Mouse (Mus musculus): Measurements from ENCODE around the gene Plekha6. TPM values are rescaled to one million over a fixed set of nuclear protein-coding genes. Genes with fewer than 3 reads are reported as not detected.
A peak's percentile ranks its signal among the peaks of the same experiment; 100 is the strongest.

Gene Plekha6
- polyA plus RNA-seq, 1 experiment from 2014 or later, result 6.1 TPM

DNA sequence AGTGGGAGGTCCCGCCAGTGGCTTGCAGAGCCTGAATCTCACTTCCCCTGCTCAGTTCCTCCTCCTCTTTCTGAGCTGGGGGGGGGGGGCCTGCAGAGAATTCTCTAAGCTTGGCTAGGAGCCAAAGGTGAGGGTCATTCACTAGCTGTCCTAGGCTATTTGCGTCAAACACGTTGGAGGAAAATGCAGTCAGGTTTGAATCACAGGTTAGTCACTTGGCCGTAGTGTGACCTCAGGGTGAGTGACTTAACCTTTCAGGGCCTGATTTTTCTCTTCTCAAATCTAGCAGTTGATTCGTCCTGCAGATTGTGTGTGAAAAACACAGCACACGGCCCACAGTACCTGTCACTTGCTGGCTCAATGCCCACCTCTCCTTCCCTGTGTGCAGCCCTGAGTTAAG is 106.3 kb downstream of the Plekha6 start:
- H3K27me3 ChIP-seq (ENCODE audit: control insufficient read depth, insufficient read depth, low read length), result no peaks in the 10 kb centered on the region
- WGBS, result 41% methylated on average over 6 of the region's 6 CpGs
- no peaks in the 10 kb centered on the region for H3K9me3 ChIP-seq (ENCODE audit: control insufficient read depth, low read length)
- H3K4me1 ChIP-seq (ENCODE audit: control insufficient read depth, insufficient read depth, low read length), result 0 out of 2 replicates have a peak, but pooled peaks cover under 1% of the 10 kb centered on the region
- no peak for ATAC-seq (ENCODE audit: low FRiP score, low TSS enrichment)
- peaks cover 2% of the 10 kb centered on the region; the same call in 1 of the 2 replicates for H3K36me3 ChIP-seq (ENCODE audit: control insufficient read depth, insufficient read depth, low read length)
- no peak overlapping the region for H3K4me3 ChIP-seq (ENCODE audit: low read length)
- H3K9ac ChIP-seq (ENCODE audit: low read depth, low read length), result no peak overlapping the region
- H3K27ac ChIP-seq (ENCODE audit: low read depth, low read length), result no peak overlapping the region
- H3K4me2 ChIP-seq (replicated peaks; ENCODE audit: low read depth, low read length), result no peak overlapping the region

GRCm38 (mm10) chr1:133274163-133274562 is 110.2 kb downstream of the Plekha6 start:
- no peak overlapping the region for H3K4me3 ChIP-seq (ENCODE audit: low read length)
- no peak for ATAC-seq (ENCODE audit: low FRiP score, low TSS enrichment)
- no peak overlapping the region for H3K9ac ChIP-seq (ENCODE audit: low read depth, low read length)
- no peaks in the 10 kb centered on the region; the same call in 1 of the 2 replicates for H3K36me3 ChIP-seq (ENCODE audit: control insufficient read depth, insufficient read depth, low read length)
- H3K9me3 ChIP-seq (ENCODE audit: control insufficient read depth, low read length), result no peaks in the 10 kb centered on the region
- no peak overlapping the region for H3K27ac ChIP-seq (ENCODE audit: low read depth, low read length)
- H3K27me3 ChIP-seq (ENCODE audit: control insufficient read depth, insufficient read depth, low read length), result no peaks in the 10 kb centered on the region
- WGBS, result 90% methylated on average over 19 of the region's 19 CpGs
- no peak overlapping the region for H3K4me2 ChIP-seq (replicated peaks; ENCODE audit: low read depth, low read length)
- no peaks in the 10 kb centered on the region for H3K4me1 ChIP-seq (ENCODE audit: control insufficient read depth, insufficient read depth, low read length)

GRCm38 (mm10) chr1:133276983-133277382 is 113.0 kb downstream of the Plekha6 start:
- no peak overlapping the region for H3K4me3 ChIP-seq (ENCODE audit: low read length)
- H3K4me2 ChIP-seq (replicated peaks; ENCODE audit: low read depth, low read length), result no peak overlapping the region
- no peak for ATAC-seq (ENCODE audit: low FRiP score, low TSS enrichment)
- no peak overlapping the region for H3K9ac ChIP-seq (ENCODE audit: low read depth, low read length)
- H3K27me3 ChIP-seq (ENCODE audit: control insufficient read depth, insufficient read depth, low read length), result no peaks in the 10 kb centered on the region
- H3K9me3 ChIP-seq (ENCODE audit: control insufficient read depth, low read length), result no peaks in the 10 kb centered on the region
- no peaks in the 10 kb centered on the region for H3K4me1 ChIP-seq (ENCODE audit: control insufficient read depth, insufficient read depth, low read length)
- H3K27ac ChIP-seq (ENCODE audit: low read depth, low read length), result no peak overlapping the region
- H3K36me3 ChIP-seq (ENCODE audit: control insufficient read depth, insufficient read depth, low read length), result no peaks in the 10 kb centered on the region; the same call in 1 of the 2 replicates
- WGBS, result 64% methylated on average over 5 of the region's 5 CpGs

GRCm38 (mm10) chr1:133278539-133278938 is 114.5 kb downstream of the Plekha6 start:
- no peak overlapping the region for H3K4me2 ChIP-seq (replicated peaks; ENCODE audit: low read depth, low read length)
- H3K9ac ChIP-seq (ENCODE audit: low read depth, low read length), result no peak overlapping the region
- no peak overlapping the region for H3K4me3 ChIP-seq (ENCODE audit: low read length)
- H3K27me3 ChIP-seq (ENCODE audit: control insufficient read depth, insufficient read depth, low read length), result no peaks in the 10 kb centered on the region
- H3K36me3 ChIP-seq (ENCODE audit: control insufficient read depth, insufficient read depth, low read length), result no peaks in the 10 kb centered on the region
- no peaks in the 10 kb centered on the region for H3K4me1 ChIP-seq (ENCODE audit: control insufficient read depth, insufficient read depth, low read length)
- no peak overlapping the region for H3K27ac ChIP-seq (ENCODE audit: low read depth, low read length)
- no peak for ATAC-seq (ENCODE audit: low FRiP score, low TSS enrichment)
- 40% methylated on average over 6 of the region's 6 CpGs for whole genome bisulfite sequencing
- H3K9me3 ChIP-seq (ENCODE audit: control insufficient read depth, low read length), result no peaks in the 10 kb centered on the region

DNA sequence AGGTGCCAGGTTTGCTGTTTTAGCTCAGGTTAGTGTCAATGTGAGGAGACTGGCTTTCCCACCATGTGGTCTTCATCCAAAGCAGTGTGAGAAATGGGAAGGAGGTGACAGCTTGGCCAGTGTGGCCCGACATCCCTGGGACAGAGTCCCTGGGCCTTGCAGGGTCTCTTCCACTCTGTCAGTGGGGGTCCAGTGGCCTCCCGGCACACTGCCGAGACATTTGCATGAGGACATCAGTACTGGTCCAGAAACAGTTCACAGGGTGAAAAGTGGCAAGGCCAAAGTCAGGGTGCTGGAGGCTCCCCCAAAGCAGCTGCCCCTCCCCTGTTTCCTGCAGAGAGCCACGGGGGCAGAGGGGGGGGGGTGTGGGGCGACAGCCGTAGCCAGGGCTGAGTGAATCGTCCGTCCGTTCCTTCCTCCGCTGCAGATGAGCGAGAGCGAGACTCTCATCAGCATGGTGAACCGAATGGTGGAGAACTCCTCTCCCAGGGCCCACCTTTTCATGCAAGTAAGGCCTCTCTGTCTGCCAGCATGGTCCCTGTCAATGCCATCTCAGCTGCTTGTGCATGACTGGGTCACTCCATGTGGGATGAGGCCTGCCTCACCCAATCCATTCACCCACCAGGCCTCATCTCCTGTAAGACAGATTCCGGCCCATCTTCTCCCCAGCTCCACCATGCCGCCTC is 115.1 kb downstream of the Plekha6 start:
- Histone ChIP-seq H3K27ac (ENCODE audit: low read depth, low read length) (no peak overlapping the region), H3K4me2 (replicated peaks; ENCODE audit: low read depth, low read length) (no peak overlapping the region), H3K9ac (ENCODE audit: low read depth, low read length) (no peak overlapping the region), H3K36me3 (ENCODE audit: control insufficient read depth, insufficient read depth, low read length) (no peaks in the 10 kb centered on the region), H3K4me1 (ENCODE audit: control insufficient read depth, insufficient read depth, low read length) (no peaks in the 10 kb centered on the region), H3K4me3 (ENCODE audit: low read length) (no peak overlapping the region), H3K27me3 (ENCODE audit: control insufficient read depth, insufficient read depth, low read length) (no peaks in the 10 kb centered on the region), H3K9me3 (ENCODE audit: control insufficient read depth, low read length) (no peaks in the 10 kb centered on the region)
- 0 out of 2 replicates have a peak, but pooled peaks have one; percentile 36 for ATAC-seq (ENCODE audit: low FRiP score, low TSS enrichment)
- WGBS, result 56% methylated on average over 15 of the region's 15 CpGs

GRCm38 (mm10) chr1:133279632-133280093 is 115.7 kb downstream of the Plekha6 start:
- Histone ChIP-seq H3K9ac (ENCODE audit: low read depth, low read length) (no peak overlapping the region), H3K4me2 (replicated peaks; ENCODE audit: low read depth, low read length) (no peak overlapping the region), H3K27me3 (ENCODE audit: control insufficient read depth, insufficient read depth, low read length) (no peaks in the 10 kb centered on the region), H3K9me3 (ENCODE audit: control insufficient read depth, low read length) (no peaks in the 10 kb centered on the region), H3K36me3 (ENCODE audit: control insufficient read depth, insufficient read depth, low read length) (no peaks in the 10 kb centered on the region), H3K4me3 (ENCODE audit: low read length) (no peak overlapping the region), H3K4me1 (ENCODE audit: control insufficient read depth, insufficient read depth, low read length) (no peaks in the 10 kb centered on the region), H3K27ac (ENCODE audit: low read depth, low read length) (no peak overlapping the region)
- 89% methylated on average over 11 of the region's 11 CpGs for WGBS
- ATAC-seq (ENCODE audit: low FRiP score, low TSS enrichment), result no peak

- WGBS, result 83% methylated on average over 2 of the region's 2 CpGs
- H3K27ac ChIP-seq (ENCODE audit: low read depth, low read length), result no peak overlapping the region
- ATAC-seq (ENCODE audit: low FRiP score, low TSS enrichment), result no peak
- H3K4me1 ChIP-seq (ENCODE audit: control insufficient read depth, insufficient read depth, low read length), result no peaks in the 10 kb centered on the region
- H3K9ac ChIP-seq (ENCODE audit: low read depth, low read length), result no peak overlapping the region
- H3K27me3 ChIP-seq (ENCODE audit: control insufficient read depth, insufficient read depth, low read length), result no peaks in the 10 kb centered on the region
- H3K4me3 ChIP-seq (ENCODE audit: low read length), result no peak overlapping the region
- no peaks in the 10 kb centered on the region for H3K9me3 ChIP-seq (ENCODE audit: control insufficient read depth, low read length)
- H3K4me2 ChIP-seq (replicated peaks; ENCODE audit: low read depth, low read length), result no peak overlapping the region
- no peaks in the 10 kb centered on the region for H3K36me3 ChIP-seq (ENCODE audit: control insufficient read depth, insufficient read depth, low read length)
Measured at GRCm38 (mm10) chr1:133280537-133280936, 116.5 kb downstream of the Plekha6 start.

DNA sequence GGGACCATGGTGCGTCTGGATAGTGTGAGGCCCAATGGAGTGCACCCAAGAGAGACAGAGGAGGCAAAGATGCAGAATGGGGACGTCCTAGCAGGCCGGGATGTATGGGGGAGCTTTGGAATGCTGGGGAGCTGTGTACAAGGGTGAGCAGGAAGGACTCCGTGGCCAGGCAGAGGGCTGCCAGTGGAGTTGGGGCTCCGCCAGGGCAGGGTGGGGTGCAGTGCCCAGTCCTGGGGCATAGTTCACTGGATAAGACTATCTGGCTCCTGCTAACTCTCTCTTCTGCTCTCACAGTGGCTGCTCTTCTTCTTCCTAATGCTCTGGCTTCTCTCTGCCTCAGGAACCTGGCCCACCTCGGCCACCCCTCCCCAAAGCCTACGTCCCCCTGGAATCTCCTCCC is 121.9 kb downstream of the Plekha6 start:
- H3K4me3 ChIP-seq (ENCODE audit: low read length), result no peak overlapping the region
- no peaks in the 10 kb centered on the region for H3K9me3 ChIP-seq (ENCODE audit: control insufficient read depth, low read length)
- H3K4me1 ChIP-seq (ENCODE audit: control insufficient read depth, insufficient read depth, low read length), result no peaks in the 10 kb centered on the region
- H3K4me2 ChIP-seq (replicated peaks; ENCODE audit: low read depth, low read length), result no peak overlapping the region
- no peaks in the 10 kb centered on the region for H3K36me3 ChIP-seq (ENCODE audit: control insufficient read depth, insufficient read depth, low read length)
- ATAC-seq (ENCODE audit: low FRiP score, low TSS enrichment), result no peak
- no peaks in the 10 kb centered on the region for H3K27me3 ChIP-seq (ENCODE audit: control insufficient read depth, insufficient read depth, low read length)
- no peak overlapping the region for H3K9ac ChIP-seq (ENCODE audit: low read depth, low read length)
- 89% methylated on average over 7 of the region's 7 CpGs for WGBS
- H3K27ac ChIP-seq (ENCODE audit: low read depth, low read length), result no peak overlapping the region

DNA sequence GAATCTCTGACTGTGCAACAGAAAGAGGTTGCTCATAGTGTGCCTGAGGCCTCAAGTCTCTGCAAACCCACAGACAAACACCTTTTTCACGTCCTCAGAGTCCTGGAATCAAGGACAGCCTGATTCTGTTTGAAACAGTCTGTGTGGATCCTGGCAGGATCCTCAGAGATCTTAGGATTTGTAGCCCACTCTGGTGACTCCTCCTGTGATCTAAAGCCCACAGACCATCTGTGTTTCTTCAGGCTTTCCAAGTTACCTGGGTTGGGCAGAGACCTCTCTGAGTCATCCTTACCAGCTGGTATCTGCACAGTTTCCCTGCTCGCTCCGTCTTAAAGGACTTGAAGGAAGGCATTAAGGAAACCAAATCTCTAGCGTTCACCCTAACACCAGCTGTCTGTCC is 123.0 kb downstream of the Plekha6 start:
- H3K4me2 ChIP-seq (replicated peaks; ENCODE audit: low read depth, low read length), result no peak overlapping the region
- H3K4me3 ChIP-seq (ENCODE audit: low read length), result no peak overlapping the region
- no peaks in the 10 kb centered on the region for H3K4me1 ChIP-seq (ENCODE audit: control insufficient read depth, insufficient read depth, low read length)
- no peak overlapping the region for H3K9ac ChIP-seq (ENCODE audit: low read depth, low read length)
- H3K36me3 ChIP-seq (ENCODE audit: control insufficient read depth, insufficient read depth, low read length), result no peaks in the 10 kb centered on the region
- H3K27me3 ChIP-seq (ENCODE audit: control insufficient read depth, insufficient read depth, low read length), result no peaks in the 10 kb centered on the region
- no peak for ATAC-seq (ENCODE audit: low FRiP score, low TSS enrichment)
- H3K9me3 ChIP-seq (ENCODE audit: control insufficient read depth, low read length), result no peaks in the 10 kb centered on the region
- H3K27ac ChIP-seq (ENCODE audit: low read depth, low read length), result no peak overlapping the region
- 87% methylated on average over 4 of the region's 4 CpGs for WGBS

Data from kidney, embryonic 14.5 days (tissue).